Mouse (Mus musculus) E14TG2a.4 (cell line): ENCODE results near the gene Tenm3.

Experiments used
- H3K27me3 ChIP-seq: 2 replicates; pipeline ENCODE4 v1.6.1; 2014; ENCODE audit warnings: low read length, control low read depth; ENCODE audit not compliant: insufficient read depth
- H3K36me3 ChIP-seq: 2 replicates; pipeline ENCODE4 v1.6.1; 2014; ENCODE audit warnings: low read length, control low read depth; ENCODE audit not compliant: insufficient read depth
- H3K4me1 ChIP-seq: replicated peaks from 2 replicates; pipeline ENCODE4 v1.6.1; 2014; ENCODE audit warnings: low read depth, low read length, control low read depth
- H3K4me3 ChIP-seq: replicated peaks from 2 replicates; pipeline ENCODE4 v1.5.1; 2014; ENCODE audit warnings: mild to moderate bottlenecking, low read length
- H3K9me3 ChIP-seq: 2 replicates; pipeline ENCODE4 v1.6.1; 2014; ENCODE audit warnings: low read length, control low read depth
- CTCF ChIP-seq: conservative IDR thresholded peaks from 2 replicates; pipeline ENCODE4 v1.5.1; 2014; ENCODE audit warnings: low read length
- NANOG ChIP-seq: IDR thresholded peaks from 2 replicates; pipeline ENCODE4 v1.6.1; 2014; ENCODE audit warnings: borderline replicate concordance, low read length, mixed read lengths
- POU5F1 ChIP-seq: IDR thresholded peaks from 2 replicates; pipeline ENCODE4 v1.6.1; 2014; ENCODE audit warnings: low read length, borderline replicate concordance

Gene Tenm3

GRCm38 (mm10) chr8:48310240-48310849, 533.4 kb downstream of the Tenm3 start:
- H3K36me3 ChIP-seq, result no peaks in the 10 kb centered on the region

GRCm38 (mm10) chr8:48309191-48309987, 534.4 kb downstream of the Tenm3 start:
- no peak overlapping the region for H3K4me3 ChIP-seq
- no peaks in the 10 kb centered on the region for H3K27me3 ChIP-seq
- no peaks in the 10 kb centered on the region for H3K9me3 ChIP-seq
- TF ChIP-seq NANOG (no peak), POU5F1 (no peak), CTCF (no peak)
- peaks cover 12% of the 10 kb centered on the region for H3K4me1 ChIP-seq
- H3K36me3 ChIP-seq, result no peaks in the 10 kb centered on the region

More at GRCm38 (mm10) chr8:48310240-48310849, 533.4 kb downstream of the Tenm3 start:
- H3K9me3 ChIP-seq, result no peaks in the 10 kb centered on the region
- H3K4me3 ChIP-seq, result no peak overlapping the region
- peaks cover 12% of the 10 kb centered on the region for H3K4me1 ChIP-seq
- TF ChIP-seq NANOG (no peak; the same call in 1 of the 2 replicates), CTCF (no peak), POU5F1 (no peak)
- no peaks in the 10 kb centered on the region for H3K27me3 ChIP-seq

- peaks cover 4% of the 10 kb centered on the region for H3K4me1 ChIP-seq
- TF ChIP-seq CTCF (no peak), NANOG (no peak), POU5F1 (no peak)
- H3K9me3 ChIP-seq, result no peaks in the 10 kb centered on the region
- no peaks in the 10 kb centered on the region for H3K27me3 ChIP-seq
- H3K4me3 ChIP-seq, result no peak overlapping the region
- H3K36me3 ChIP-seq, result no peaks in the 10 kb centered on the region
Observed at GRCm38 (mm10) chr8:48304224-48304623, 539.5 kb downstream of the Tenm3 start.

DNA sequence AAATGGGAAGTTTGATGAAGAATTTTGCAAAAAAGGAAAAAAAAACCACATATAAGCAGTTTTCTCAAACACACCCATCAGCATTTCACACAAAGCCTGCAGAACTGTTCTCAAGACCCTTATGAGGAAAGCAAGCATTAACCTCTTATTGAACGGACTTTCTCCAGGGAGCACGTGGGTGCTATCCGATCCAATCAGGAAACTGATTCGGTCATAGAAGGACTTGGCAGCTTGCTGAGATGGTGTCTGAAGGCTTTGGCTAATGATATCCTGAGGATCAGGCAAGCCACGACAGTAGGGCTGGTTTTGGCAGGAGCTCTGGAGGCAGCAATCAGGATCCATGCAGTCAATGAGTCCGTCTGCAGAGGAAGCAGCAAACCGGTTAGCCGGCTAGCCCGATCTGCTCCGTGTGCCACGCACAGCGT, 543.1 kb downstream of the Tenm3 start:
- Histone ChIP-seq H3K27me3 (no peaks in the 10 kb centered on the region), H3K4me1 (peaks cover 6% of the 10 kb centered on the region), H3K9me3 (no peaks in the 10 kb centered on the region), H3K36me3 (0 out of 2 replicates have a peak, but pooled peaks cover 7% of the 10 kb centered on the region), H3K4me3 (no peak overlapping the region)
- TF ChIP-seq NANOG (no peak), CTCF (no peak), POU5F1 (no peak)

DNA sequence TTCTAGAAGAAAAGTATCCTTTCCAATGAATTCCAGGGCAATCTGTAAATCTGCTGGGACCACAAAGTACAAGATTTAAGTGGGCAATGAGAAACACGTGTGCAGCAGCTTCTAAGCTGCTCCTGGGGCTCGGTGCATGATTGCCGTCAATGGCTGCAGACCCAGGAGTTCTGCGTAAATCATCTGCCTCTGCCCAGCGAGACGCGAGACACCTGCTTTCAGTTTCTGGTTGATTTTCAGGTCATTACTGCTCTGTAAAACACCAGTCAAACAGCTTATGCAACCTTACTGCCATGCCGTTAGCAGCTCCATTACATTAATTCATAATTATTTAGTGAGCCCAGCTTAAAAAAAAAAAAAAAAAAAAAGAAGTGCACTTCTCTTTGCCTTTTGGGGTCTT, 543.7 kb downstream of the Tenm3 start:
- TF ChIP-seq NANOG (no peak), CTCF (no peak), POU5F1 (no peak)
- no peaks in the 10 kb centered on the region for H3K27me3 ChIP-seq
- 0 out of 2 replicates have a peak, but pooled peaks cover 7% of the 10 kb centered on the region for H3K36me3 ChIP-seq
- H3K4me3 ChIP-seq, result no peak overlapping the region
- H3K4me1 ChIP-seq, result peaks cover 6% of the 10 kb centered on the region
- no peaks in the 10 kb centered on the region for H3K9me3 ChIP-seq

GRCm38 (mm10) chr8:48299341-48299740, 544.4 kb downstream of the Tenm3 start:
- Histone ChIP-seq H3K36me3 (0 out of 2 replicates have a peak, but pooled peaks cover 7% of the 10 kb centered on the region), H3K9me3 (no peaks in the 10 kb centered on the region), H3K4me3 (no peak overlapping the region), H3K4me1 (peaks cover 6% of the 10 kb centered on the region), H3K27me3 (no peaks in the 10 kb centered on the region)
- TF ChIP-seq CTCF (no peak), NANOG (no peak), POU5F1 (no peak)

DNA sequence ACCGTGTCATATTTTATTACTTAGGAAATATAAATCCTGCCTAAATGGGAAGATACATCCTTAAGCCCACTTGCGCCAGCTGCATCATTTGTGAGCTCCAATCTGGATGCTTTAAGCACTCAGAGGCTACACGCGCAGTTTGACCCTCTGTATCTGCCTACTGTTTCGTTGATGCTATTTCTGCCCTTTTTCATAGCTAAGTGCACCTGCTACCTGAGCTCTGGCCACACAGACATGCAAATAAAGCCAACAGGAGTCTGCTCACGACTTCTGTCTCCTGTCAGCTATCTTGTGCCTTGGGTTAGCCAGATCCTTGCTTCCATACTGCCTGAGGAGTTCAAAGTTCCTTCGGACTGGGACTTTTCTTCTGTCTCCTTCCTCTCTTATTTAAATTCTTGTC, 547.4 kb downstream of the Tenm3 start:
- H3K4me3 ChIP-seq, result no peak overlapping the region
- TF ChIP-seq NANOG, result no peak
- TF ChIP-seq POU5F1, result no peak
- TF ChIP-seq CTCF, result no peak
- 0 out of 2 replicates have a peak, but pooled peaks cover 5% of the 10 kb centered on the region for H3K9me3 ChIP-seq
- H3K36me3 ChIP-seq, result peaks cover 20% of the 10 kb centered on the region; the same call in 1 of the 2 replicates
- no peaks in the 10 kb centered on the region for H3K27me3 ChIP-seq
- H3K4me1 ChIP-seq, result peaks cover 6% of the 10 kb centered on the region

DNA sequence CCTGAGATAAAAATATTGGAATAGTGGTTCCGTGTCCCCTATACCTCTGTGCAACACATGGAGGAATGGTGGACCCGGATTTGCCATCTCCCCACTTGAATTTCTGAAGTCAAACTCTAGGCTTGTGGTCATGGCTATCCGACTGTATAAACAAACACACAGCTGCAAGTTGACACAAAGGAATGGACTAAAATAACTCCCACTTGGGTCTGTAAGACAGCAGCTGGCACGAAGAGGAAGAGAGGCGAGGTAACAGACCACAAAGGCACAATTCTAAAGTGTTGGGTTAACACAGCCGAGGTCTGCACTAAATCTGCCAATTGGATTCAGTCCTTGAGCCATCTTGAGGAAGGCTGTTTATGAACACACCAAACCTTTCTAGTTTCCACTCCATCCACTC, 548.2 kb downstream of the Tenm3 start:
- no peak overlapping the region for H3K4me3 ChIP-seq
- H3K27me3 ChIP-seq, result no peaks in the 10 kb centered on the region
- peaks cover 20% of the 10 kb centered on the region; the same call in 1 of the 2 replicates for H3K36me3 ChIP-seq
- TF ChIP-seq NANOG (no peak), CTCF (no peak), POU5F1 (no peak)
- 0 out of 2 replicates have a peak, but pooled peaks cover 5% of the 10 kb centered on the region for H3K9me3 ChIP-seq
- peaks cover 6% of the 10 kb centered on the region for H3K4me1 ChIP-seq
